Mouse (Mus musculus): ENCODE measurements around the gene Itpr1. TPM values are rescaled to one million over a fixed set of nuclear protein-coding genes. Genes with fewer than 3 reads are reported as not detected.

Itpr1 gene
- polyA plus RNA-seq, 1 experiment, result 37.7 TPM

DNA sequence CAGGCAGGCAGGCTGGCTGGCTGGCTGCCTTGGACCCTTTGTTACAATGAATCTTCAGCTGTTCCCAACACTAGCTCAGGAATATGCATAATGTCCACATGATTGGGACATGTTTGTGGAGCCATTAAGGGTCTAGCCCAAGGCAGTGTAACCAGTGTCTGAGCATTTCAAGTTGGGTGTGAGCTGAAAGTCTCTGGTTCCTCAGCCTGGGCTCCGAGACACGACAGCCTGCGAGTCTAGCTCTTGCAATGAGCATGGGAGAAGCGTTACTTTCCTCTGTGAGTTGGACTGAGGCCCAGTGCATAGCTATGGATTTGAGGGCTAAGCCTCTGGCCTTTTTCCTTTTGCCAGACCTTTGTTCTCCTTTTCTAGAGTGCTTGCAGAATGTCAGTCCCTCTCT lies 35.6 kb downstream of the Itpr1 start:
- Histone ChIP-seq H3K4me3 (replicated peaks; ENCODE audit: extremely low read depth, low read depth, low read length) (no peak overlapping the region), H3K4me1 (ENCODE audit: control insufficient read depth, insufficient read depth, low read length) (peaks cover 14% of the 10 kb centered on the region)
- no peak for DNase-seq
- TF ChIP-seq POLR2A (IDR thresholded peaks at IDR 0.05; ENCODE audit: borderline replicate concordance, extremely low read depth, low read depth, low read length) (no peak), CTCF (IDR thresholded peaks at IDR 0.05; ENCODE audit: insufficient read depth, low read length) (no peak)
- 59% methylated on average over 4 of the region's 4 CpGs for WGBS

DNA sequence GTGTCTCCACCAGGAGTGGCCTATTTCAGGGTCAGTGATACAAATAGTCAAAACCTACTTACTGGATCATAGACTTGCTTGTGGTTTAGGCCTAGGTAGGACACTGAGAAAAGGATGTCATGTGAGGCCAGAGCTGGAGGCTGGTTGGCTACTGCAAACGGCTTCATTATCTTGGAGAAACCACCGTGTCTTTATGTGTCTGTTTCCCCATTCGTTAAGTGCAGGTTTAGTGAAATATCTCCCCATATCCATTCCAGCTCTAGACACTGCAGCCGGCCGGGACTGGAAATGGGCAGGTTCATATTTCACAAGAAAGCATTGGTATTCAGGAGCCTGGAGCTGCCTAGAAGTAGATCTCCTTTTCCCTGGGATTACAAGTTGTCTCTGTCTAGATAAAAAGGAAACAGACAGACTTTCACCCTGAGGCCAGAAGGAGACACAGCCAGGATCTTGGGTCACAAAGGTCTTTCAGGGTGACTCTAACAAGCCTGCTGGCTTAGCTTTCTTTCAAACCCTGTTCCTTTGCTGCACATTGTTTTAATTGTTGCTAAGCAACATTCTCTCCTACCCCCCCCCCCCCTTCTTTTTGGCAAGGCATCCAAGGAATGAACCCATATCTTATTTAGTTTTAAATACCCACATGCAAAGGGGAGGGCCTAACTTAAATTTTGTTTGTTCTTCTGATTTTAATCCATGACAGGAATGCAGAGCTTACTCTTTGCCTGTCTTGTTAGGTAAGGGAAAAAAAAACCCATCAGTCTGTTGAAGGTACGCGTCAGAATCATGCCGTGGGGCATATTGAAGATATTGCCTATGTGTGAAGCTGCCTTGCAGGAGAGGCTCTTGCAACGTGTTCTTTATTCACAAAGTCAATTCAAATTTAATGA lies 36.4 kb downstream of the Itpr1 start:
- H3K4me1 ChIP-seq (ENCODE audit: control insufficient read depth, insufficient read depth, low read length), result peaks cover 14% of the 10 kb centered on the region
- no peak for TF ChIP-seq CTCF (IDR thresholded peaks at IDR 0.05; ENCODE audit: insufficient read depth, low read length)
- no peak for TF ChIP-seq POLR2A (IDR thresholded peaks at IDR 0.05; ENCODE audit: borderline replicate concordance, extremely low read depth, low read depth, low read length)
- 49% methylated on average over 9 of the region's 9 CpGs for whole genome bisulfite sequencing
- no peak overlapping the region for H3K4me3 ChIP-seq (replicated peaks; ENCODE audit: extremely low read depth, low read depth, low read length)
- DNase-seq, result peak; percentile 31

DNA sequence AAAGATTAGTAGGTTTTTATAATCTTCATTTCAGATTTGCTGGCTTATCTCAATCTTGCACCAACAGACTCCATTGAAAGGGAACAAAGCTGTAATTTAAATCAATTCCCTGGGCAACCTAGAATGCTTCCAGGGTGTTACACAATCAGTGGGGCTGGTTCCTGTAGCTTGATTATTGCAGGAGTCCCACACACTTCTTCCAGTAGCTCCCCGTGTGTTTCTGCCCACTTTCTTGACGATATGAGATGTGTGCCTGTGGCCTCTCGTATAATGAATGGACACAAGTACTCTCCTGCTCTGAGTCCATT lies 37.0 kb downstream of the Itpr1 start:
- no peak for DNase-seq
- H3K4me1 ChIP-seq (ENCODE audit: control insufficient read depth, insufficient read depth, low read length), result peaks cover 17% of the 10 kb centered on the region
- TF ChIP-seq POLR2A (IDR thresholded peaks at IDR 0.05; ENCODE audit: borderline replicate concordance, extremely low read depth, low read depth, low read length) (no peak), CTCF (IDR thresholded peaks at IDR 0.05; ENCODE audit: insufficient read depth, low read length) (no peak)
- no peak overlapping the region for H3K4me3 ChIP-seq (replicated peaks; ENCODE audit: extremely low read depth, low read depth, low read length)
- 56% methylated on average over 3 of the region's 3 CpGs for WGBS

DNA sequence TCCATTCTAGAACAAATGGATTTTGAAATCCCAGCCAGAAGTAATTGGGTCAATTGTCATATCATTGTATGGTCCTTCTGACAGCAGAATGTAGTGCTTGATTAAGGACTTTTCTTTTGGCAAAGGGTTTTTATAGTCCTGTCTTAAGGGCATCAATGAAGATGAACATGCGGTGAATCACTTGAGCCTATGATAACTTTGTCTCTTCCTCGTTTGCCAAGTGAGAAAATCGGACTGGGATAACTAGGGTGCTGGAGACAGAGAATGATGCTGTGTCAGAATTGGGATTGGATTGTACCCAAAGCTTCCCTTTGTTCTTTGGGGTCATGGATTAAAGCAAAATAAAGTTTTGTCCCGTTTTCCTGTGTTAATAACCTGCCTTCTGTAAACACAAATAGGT lies 37.5 kb downstream of the Itpr1 start:
- WGBS, result 63% methylated on average over 4 of the region's 4 CpGs
- no peak overlapping the region for H3K4me3 ChIP-seq (replicated peaks; ENCODE audit: extremely low read depth, low read depth, low read length)
- TF ChIP-seq POLR2A (IDR thresholded peaks at IDR 0.05; ENCODE audit: borderline replicate concordance, extremely low read depth, low read depth, low read length) (no peak), CTCF (IDR thresholded peaks at IDR 0.05; ENCODE audit: insufficient read depth, low read length) (no peak)
- H3K4me1 ChIP-seq (ENCODE audit: control insufficient read depth, insufficient read depth, low read length), result peaks cover 20% of the 10 kb centered on the region
- no peak for DNase-seq

DNA sequence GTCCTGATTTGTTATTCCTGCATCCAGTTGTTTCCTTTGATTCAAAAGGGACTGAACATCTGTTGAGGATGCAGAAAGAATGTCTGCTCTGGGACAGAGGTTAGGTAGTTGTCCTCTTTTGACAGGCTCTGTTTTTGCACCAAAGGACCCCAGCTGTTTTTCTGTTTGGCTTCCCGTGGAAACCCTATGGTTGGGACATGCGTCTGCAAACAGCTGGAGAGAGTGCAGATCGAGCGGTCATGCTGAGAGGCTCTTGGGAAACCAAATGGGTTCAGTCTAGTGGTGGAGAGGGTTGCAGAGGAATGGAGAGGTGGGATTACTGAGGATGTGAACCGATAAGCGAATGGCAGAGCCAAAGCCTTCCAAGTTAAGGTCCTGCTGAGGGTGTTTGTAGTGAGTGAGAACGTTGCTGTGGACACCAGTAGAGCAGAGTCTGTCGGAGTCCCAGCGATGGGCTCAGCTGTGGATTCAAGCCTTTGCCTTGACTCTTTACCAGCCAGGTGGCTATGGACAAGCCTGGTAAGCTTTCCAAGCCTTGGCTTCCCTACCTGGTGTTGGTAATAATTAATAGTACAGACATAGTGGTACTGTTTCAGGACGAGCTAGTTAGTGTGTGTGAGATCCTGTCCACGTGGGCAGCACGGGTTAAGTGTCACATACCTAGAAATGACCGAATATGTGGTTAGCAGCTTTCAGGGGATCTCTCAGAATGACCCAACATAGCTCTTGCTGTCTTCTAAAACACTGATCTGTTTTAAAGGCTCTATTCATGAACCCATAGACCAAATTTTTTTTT lies 39.9 kb downstream of the Itpr1 start:
- WGBS, result 75% methylated on average over 13 of the region's 13 CpGs
- Histone ChIP-seq H3K4me3 (replicated peaks; ENCODE audit: extremely low read depth, low read depth, low read length) (no peak overlapping the region), H3K4me1 (ENCODE audit: control insufficient read depth, insufficient read depth, low read length) (peaks cover 20% of the 10 kb centered on the region)
- TF ChIP-seq CTCF (IDR thresholded peaks at IDR 0.05; ENCODE audit: insufficient read depth, low read length) (no peak), POLR2A (IDR thresholded peaks at IDR 0.05; ENCODE audit: borderline replicate concordance, extremely low read depth, low read depth, low read length) (no peak)
- DNase-seq, result no peak

DNA sequence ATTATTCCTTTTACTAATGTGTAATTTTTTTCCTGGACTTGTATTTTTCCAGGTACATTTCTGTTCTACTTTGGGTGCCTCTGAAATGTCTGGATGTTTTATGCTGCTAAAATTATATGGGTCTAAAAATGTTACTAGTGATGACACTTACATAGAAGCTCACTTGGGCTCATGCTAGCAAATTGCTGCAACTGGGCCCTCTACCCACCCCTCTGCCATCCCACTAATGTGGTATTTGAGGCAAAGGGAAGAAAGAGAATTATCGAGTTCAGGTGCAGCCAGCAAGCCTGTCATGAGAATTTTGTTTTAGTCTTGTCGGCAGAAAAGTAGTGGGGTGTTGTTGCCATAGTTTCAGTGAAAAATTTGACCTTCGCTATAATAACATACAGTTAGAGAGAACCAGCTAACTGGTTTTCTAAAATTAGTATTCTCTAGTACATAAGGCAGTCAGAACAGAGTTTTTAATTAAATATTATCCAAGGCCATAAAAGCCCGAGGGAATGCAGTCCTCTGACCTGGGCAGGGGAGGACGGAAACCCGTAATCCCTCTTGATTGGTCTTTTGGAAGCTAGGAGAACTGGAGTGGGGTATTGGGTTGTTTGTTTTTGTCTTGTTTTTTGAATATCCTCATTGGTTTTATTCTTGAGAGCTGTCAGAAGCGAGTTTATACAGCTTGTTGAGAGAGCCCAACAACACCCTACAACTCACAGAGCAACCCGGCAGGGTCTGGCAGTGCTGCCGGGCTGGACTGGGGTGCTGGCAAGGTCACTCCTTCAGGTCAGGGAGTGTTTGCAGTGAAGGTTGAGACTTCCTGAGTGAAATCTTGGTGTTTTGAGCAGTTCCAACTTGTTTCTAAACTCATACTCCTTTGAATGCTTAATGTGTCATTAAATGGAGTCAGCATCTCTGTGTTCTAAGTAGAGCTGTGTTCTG lies 41.5 kb downstream of the Itpr1 start:
- DNase-seq, result no peak
- WGBS, result 58% methylated on average over 9 of the region's 9 CpGs
- TF ChIP-seq CTCF (IDR thresholded peaks at IDR 0.05; ENCODE audit: insufficient read depth, low read length), result no peak
- no peak for TF ChIP-seq POLR2A (IDR thresholded peaks at IDR 0.05; ENCODE audit: borderline replicate concordance, extremely low read depth, low read depth, low read length)
- Histone ChIP-seq H3K4me3 (replicated peaks; ENCODE audit: extremely low read depth, low read depth, low read length) (no peak overlapping the region), H3K4me1 (ENCODE audit: control insufficient read depth, insufficient read depth, low read length) (peaks cover 10% of the 10 kb centered on the region)

DNA sequence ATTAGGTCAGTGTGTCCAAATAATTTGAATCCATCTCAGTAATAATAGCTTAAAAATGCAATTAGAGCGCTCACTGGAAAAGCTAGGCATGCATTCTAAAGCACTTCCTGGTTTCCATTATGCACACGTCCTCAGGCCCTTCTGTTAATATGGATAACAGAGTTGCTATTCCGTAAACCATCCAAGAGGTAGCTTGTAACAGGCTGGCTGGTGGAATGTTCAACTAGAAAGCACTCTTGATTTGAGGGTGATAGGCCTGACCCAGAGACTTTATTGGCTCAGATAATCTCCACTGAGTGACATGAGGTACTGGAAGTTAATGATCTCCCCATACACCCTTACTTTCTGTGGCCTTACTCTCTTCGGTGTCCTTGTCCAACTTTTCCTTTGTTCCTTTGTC lies 43.0 kb downstream of the Itpr1 start:
- TF ChIP-seq POLR2A (IDR thresholded peaks at IDR 0.05; ENCODE audit: borderline replicate concordance, extremely low read depth, low read depth, low read length) (no peak), CTCF (IDR thresholded peaks at IDR 0.05; ENCODE audit: insufficient read depth, low read length) (no peak)
- 59% methylated on average over 4 of the region's 4 CpGs for WGBS
- Histone ChIP-seq H3K4me3 (replicated peaks; ENCODE audit: extremely low read depth, low read depth, low read length) (no peak overlapping the region), H3K4me1 (ENCODE audit: control insufficient read depth, insufficient read depth, low read length) (peaks cover 6% of the 10 kb centered on the region)
- DNase-seq, result no peak

DNA sequence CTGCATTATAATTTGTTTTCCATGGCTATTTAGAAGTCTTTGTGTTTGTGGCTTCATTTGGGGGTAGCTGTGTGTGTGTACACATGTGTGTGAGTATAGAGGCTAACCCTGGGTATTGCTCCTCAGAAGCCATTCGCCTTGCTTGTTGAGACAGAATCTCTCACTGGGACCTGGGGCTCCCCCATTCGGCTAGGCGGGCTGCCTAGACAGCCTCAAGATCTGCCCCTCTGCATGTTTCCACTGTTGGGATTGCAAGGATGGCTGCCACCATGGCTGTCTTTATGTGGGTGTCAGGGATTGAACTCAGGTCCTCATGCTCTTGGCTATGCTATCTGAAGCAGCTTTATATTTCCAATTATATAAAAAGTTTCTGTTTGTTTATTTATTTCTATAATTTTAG lies 44.3 kb downstream of the Itpr1 start:
- TF ChIP-seq POLR2A (IDR thresholded peaks at IDR 0.05; ENCODE audit: borderline replicate concordance, extremely low read depth, low read depth, low read length) (no peak), CTCF (IDR thresholded peaks at IDR 0.05; ENCODE audit: insufficient read depth, low read length) (no peak)
- Histone ChIP-seq H3K4me1 (ENCODE audit: control insufficient read depth, insufficient read depth, low read length) (peaks cover 6% of the 10 kb centered on the region), H3K4me3 (replicated peaks; ENCODE audit: extremely low read depth, low read depth, low read length) (no peak overlapping the region)
- DNase-seq, result no peak
- WGBS, result 92% methylated on average over 3 of the region's 3 CpGs

DNA sequence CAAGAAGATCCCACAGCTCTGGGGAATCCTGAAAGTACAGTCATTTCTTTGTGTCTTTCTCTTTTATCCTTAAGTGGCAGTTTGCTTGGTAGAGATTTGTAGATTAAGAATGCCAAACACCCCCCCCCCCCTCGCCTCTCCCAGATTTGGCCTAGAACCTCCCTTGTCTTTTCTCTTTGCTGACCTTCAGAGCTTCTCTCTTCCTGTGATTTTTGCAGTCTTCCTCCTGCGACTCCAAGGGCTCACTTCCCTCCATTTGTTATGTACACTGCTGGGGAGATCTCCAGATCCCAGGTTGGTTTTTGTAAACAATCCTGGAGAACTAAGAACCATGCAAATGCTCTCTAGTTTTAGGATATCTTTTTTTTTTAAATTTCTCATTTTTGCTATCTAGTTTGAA lies 45.7 kb downstream of the Itpr1 start:
- WGBS, result 41% methylated on average over 2 of the region's 2 CpGs
- TF ChIP-seq CTCF (IDR thresholded peaks at IDR 0.05; ENCODE audit: insufficient read depth, low read length), result no peak
- TF ChIP-seq POLR2A (IDR thresholded peaks at IDR 0.05; ENCODE audit: borderline replicate concordance, extremely low read depth, low read depth, low read length), result no peak
- DNase-seq, result no peak
- no peak overlapping the region for H3K4me3 ChIP-seq (replicated peaks; ENCODE audit: extremely low read depth, low read depth, low read length)
- H3K4me1 ChIP-seq (ENCODE audit: control insufficient read depth, insufficient read depth, low read length), result peaks cover 6% of the 10 kb centered on the region

Data from lung, adult 2 months (tissue).